Mouse (Mus musculus): ENCODE measurements around the gene Gramd4.

GRCm38 (mm10) chr15:86153481-86153960 lies 96.0 kb downstream of the Gramd4 start:
- TF ChIP-seq CTCF (IDR thresholded peaks at IDR 0.05; ENCODE audit: extremely low read depth, insufficient read length, insufficient replicate concordance, low read depth, low read length) (no peak), POLR2A (IDR thresholded peaks at IDR 0.05; ENCODE audit: low read depth, low read length) (no peak)

Data from small intestine, adult 2 months (tissue).